Mouse (Mus musculus) brain, embryonic 14.5 days (tissue): ENCODE measurements at regions not wholly inside any gene's neighbourhood (a gene's known extent, or its start where the extent isn't known, plus 50 kb on each side); places are given as distances from the start of the nearest gene placed in this dataset.

Experiments
- CTCF ChIP-seq: fragments of 200-500 bp; IDR thresholded peaks from 2 replicates; pipeline ENCODE4 v1.5.1; 2012; ENCODE audit warnings: inconsistent platforms, mild to moderate bottlenecking, moderate library complexity, borderline replicate concordance; ENCODE audit not compliant: insufficient read depth, insufficient read length; ENCODE audit errors: extremely low read depth
- POLR2A ChIP-seq: fragments of 200-500 bp; IDR thresholded peaks from 2 replicates; pipeline ENCODE4 v1.6.1; 2012; ENCODE audit warnings: mild to moderate bottlenecking, inconsistent platforms, borderline replicate concordance; ENCODE audit not compliant: poor library complexity, insufficient read depth, insufficient read length, severe bottlenecking; ENCODE audit errors: extremely low read depth

DNA sequence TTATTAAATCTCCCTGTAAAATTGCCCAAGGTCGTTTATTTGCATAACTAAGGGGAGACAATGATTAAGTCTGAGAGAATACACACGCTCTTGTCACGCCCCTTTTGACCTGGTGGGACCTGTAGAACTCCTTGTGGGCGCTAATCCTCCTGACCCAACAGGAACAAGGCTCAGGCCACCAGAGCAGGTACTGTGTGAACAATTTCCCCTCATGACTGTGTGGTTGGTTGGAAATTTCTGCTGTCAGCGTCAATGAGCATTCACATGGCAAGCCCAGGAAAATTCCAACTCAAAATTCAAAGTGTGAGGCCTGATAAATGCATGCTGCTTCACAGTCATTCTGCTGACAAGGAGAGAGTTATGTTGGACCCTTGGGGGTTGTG, 74.2 kb upstream of the Bod1 start:
- TF ChIP-seq POLR2A (no peak), CTCF (no peak)
